Mouse (Mus musculus): ENCODE measurements at regions not wholly inside any gene's neighbourhood (a gene's known extent, or its start where the extent isn't known, plus 50 kb on each side); places are given as distances from the start of the nearest gene placed in this dataset.

- TF ChIP-seq EP300 (IDR thresholded peaks at IDR 0.05; ENCODE audit: insufficient read depth, low read depth, low read length) (no peak), CTCF (IDR thresholded peaks at IDR 0.05) (no peak), POLR2A (IDR thresholded peaks at IDR 0.05; ENCODE audit: insufficient read depth, low read depth, low read length) (no peak)
Measured at GRCm38 (mm10) chr4:33705722-33706121, 218.7 kb upstream of the Cnr1 start.
